Mouse (Mus musculus): ENCODE measurements around the gene A3galt2.

- TF ChIP-seq CTCF (IDR thresholded peaks at IDR 0.05; ENCODE audit: control insufficient read depth, insufficient read depth, insufficient replicate concordance, low read depth, low read length) (no peak), POLR2A (IDR thresholded peaks at IDR 0.05; ENCODE audit: control insufficient read depth, low read depth, low read length) (no peak)
Measured at GRCm38 (mm10) chr4:128745160-128745559, 10.0 kb upstream of the A3galt2 start.
